8 mouse cellular contexts compared by ENCODE assay signal in genomic region chr14:97588182-97588581, GRCm38 (mm10).
DNase-seq lines count a peak whose midpoint lies in the region.

No protein-coding gene starts in this region.

- peak; percentile 1 for DNase-seq in adrenal gland, adult 2 months
- no peak for DNase-seq in adrenal gland, adult (ENCODE audit: inconsistent age in 2 of 2, low spot score in 1 of 2)
- DNase-seq in embryo, embryonic 11 days = peak; percentile 63
- peak; percentile 72 for DNase-seq in heart, adult 8-10 months (ENCODE audit: low spot score)
- DNase-seq in layer of hippocampus, postnatal 14 days (ENCODE audit: low spot score in 2 of 2) = peak; percentile 28 to 57
- peak; percentile 46 to 82 for DNase-seq in lung, postnatal 4 days
- DNase-seq in right cerebral cortex, postnatal 4 days = peak; percentile 22
- DNase-seq in cerebellum, adult 9-11 months = no peak

Comparison
In these comparisons a context has a peak if more than half of its experiments do, and no peak if none do; other contexts are left out.
1. DNase-seq: peak in adrenal gland, adult 2 months (single experiment), embryo, embryonic 11 days (single experiment), heart, adult 8-10 months (single experiment), layer of hippocampus, postnatal 14 days (2 of 2), lung, postnatal 4 days (2 of 2) and right cerebral cortex, postnatal 4 days (single experiment); none in adrenal gland, adult (0 of 2) and cerebellum, adult 9-11 months (single experiment).